Mouse (Mus musculus): ENCODE measurements at regions not wholly inside any gene's neighbourhood (a gene's known extent, or its start where the extent isn't known, plus 50 kb on each side); places are given as distances from the start of the nearest gene placed in this dataset.

DNA sequence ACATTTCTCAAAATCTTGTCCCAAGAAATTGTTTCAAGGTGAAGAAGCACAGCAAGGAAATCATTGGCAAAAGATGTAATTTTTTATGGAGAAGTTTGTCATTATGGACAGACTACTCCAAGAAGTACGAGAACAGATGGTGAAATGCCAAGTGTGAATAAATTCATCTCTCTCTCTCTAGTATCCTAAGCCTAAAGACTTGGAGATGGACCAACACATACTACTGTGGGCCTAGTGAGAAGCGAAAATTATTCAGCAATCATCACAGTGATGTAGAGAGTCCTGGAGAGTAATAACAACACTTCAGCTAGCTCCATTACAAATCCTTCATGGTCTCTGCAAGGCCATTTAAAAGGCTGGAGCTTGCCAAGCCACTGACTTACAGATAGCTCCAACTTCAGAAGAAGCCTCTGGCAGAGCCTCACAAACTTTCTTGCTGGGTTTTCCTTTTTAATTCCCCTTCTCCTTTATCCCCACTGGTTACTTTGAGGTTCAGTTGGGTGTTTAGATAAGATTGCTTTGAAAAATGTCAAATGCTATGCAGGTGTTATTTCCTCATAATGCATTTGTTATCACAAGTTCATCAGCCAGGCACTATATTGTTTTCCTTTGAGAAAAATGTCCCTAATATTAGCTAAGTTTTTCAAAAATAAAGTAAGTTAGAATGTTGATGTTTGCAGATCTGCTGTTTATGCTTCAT lies 330.9 kb upstream of the Mgat4c start:
- Histone ChIP-seq H3K4me2 (replicated peaks) (no peak overlapping the region), H3K27me3 (replicated peaks) (no peaks in the 10 kb centered on the region), H3K9ac (no peak overlapping the region), H3K4me1 (replicated peaks) (no peaks in the 10 kb centered on the region), H3K9me3 (no peaks in the 10 kb centered on the region), H3K27ac (no peak overlapping the region), H3K4me3 (replicated peaks) (no peak overlapping the region), H3K36me3 (no peaks in the 10 kb centered on the region)
- 67% methylated on average over 2 of the region's 2 CpGs for WGBS
- ATAC-seq: no peak

DNA sequence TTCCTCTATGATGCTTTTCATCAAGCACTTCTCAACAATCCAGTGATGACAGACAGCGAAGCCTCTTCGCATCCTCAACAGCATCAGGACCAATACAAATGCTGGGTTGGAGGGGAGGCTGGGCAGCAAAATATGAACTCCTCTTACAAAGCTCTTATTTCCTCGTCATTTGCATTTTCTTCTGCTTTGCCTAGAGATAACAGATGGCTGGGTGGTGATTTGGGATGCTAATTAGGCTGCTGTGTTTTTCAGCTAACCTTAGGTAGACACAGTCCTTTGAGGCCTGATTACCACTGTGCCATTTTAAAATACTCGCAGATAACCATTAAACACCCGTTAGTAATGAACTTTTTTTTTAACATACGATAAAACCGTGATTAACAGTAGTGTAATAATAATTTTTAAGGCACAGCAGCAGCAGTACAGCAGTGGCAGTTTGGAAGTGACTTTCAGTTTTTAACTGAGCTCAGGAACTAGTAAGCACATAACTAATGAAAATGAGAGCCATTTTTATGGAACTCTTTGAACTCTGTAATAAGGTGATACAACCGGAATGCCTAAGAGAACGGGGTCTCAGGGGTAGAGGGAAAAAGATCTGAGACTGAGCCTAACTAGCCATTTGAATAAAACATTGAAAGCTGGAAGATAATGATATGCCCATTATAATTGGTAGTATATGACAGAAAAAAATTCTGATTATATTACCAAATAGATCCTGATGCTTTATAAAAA lies 307.3 kb upstream of the Mgat4c start:
- H3K4me2 ChIP-seq (replicated peaks): no peak overlapping the region
- 87% methylated on average over 9 of the region's 9 CpGs for WGBS
- no peaks in the 10 kb centered on the region for H3K9me3 ChIP-seq
- no peak overlapping the region for H3K4me3 ChIP-seq (replicated peaks)
- ATAC-seq: no peak
- H3K4me1 ChIP-seq (replicated peaks): no peaks in the 10 kb centered on the region
- H3K27ac ChIP-seq: no peak overlapping the region
- no peaks in the 10 kb centered on the region for H3K36me3 ChIP-seq
- H3K9ac ChIP-seq: no peak overlapping the region
- H3K27me3 ChIP-seq (replicated peaks): no peaks in the 10 kb centered on the region

GRCm38 (mm10) chr10:101393416-101393815 lies 287.9 kb upstream of the Mgat4c start:
- no peaks in the 10 kb centered on the region for H3K9me3 ChIP-seq
- no peak overlapping the region for H3K4me2 ChIP-seq (replicated peaks)
- no peaks in the 10 kb centered on the region for H3K36me3 ChIP-seq
- H3K9ac ChIP-seq: no peak overlapping the region
- no peak overlapping the region for H3K27ac ChIP-seq
- 82% methylated on average over 2 of the region's 2 CpGs for whole genome bisulfite sequencing
- H3K4me3 ChIP-seq (replicated peaks): no peak overlapping the region
- ATAC-seq: no peak
- H3K27me3 ChIP-seq (replicated peaks): no peaks in the 10 kb centered on the region
- no peaks in the 10 kb centered on the region for H3K4me1 ChIP-seq (replicated peaks)

GRCm38 (mm10) chr10:101399206-101399605 lies 282.1 kb upstream of the Mgat4c start:
- 68% methylated on average over 3 of the region's 3 CpGs for WGBS
- no peak overlapping the region for H3K4me2 ChIP-seq (replicated peaks)
- H3K27ac ChIP-seq: no peak overlapping the region

DNA sequence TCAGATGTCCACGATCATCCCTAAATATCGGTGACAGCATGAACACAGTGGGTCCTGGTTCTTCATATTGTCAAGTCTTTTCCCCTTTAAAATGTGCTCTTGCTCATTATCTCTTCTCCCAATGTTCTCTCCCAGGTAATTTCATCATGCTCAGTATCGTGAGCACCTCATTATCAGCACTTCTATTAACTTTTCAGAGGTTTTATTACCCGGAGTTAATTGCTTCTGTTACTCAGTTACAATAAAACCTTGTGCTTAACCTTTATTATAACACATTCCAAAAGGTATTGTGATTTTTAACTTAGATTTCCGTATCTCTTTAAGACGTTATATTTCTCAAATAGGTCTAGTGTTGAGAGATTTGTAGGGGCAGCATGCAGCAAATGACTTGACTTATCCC lies 266.0 kb upstream of the Mgat4c start:
- H3K4me2 ChIP-seq (replicated peaks): no peak overlapping the region
- no peak overlapping the region for H3K27ac ChIP-seq
- WGBS: 63% methylated on average over 6 of the region's 6 CpGs
- no peak overlapping the region for H3K9ac ChIP-seq
- ATAC-seq: peak; percentile 51; the same call in 1 of the 2 replicates
- no peaks in the 10 kb centered on the region for H3K4me1 ChIP-seq (replicated peaks)
- no peaks in the 10 kb centered on the region for H3K9me3 ChIP-seq
- no peaks in the 10 kb centered on the region for H3K36me3 ChIP-seq
- H3K4me3 ChIP-seq (replicated peaks): no peak overlapping the region
- H3K27me3 ChIP-seq (replicated peaks): no peaks in the 10 kb centered on the region

More at GRCm38 (mm10) chr10:101399206-101399605, 282.1 kb upstream of the Mgat4c start:
- no peak overlapping the region for H3K9ac ChIP-seq
- H3K4me3 ChIP-seq (replicated peaks): no peak overlapping the region
- H3K36me3 ChIP-seq: no peaks in the 10 kb centered on the region
- H3K9me3 ChIP-seq: no peaks in the 10 kb centered on the region
- ATAC-seq: no peak
- no peaks in the 10 kb centered on the region for H3K27me3 ChIP-seq (replicated peaks)
- no peaks in the 10 kb centered on the region for H3K4me1 ChIP-seq (replicated peaks)

GRCm38 (mm10) chr10:101422562-101422961 lies 258.7 kb upstream of the Mgat4c start:
- Histone ChIP-seq H3K4me3 (replicated peaks) (no peak overlapping the region), H3K4me1 (replicated peaks) (no peaks in the 10 kb centered on the region), H3K9me3 (no peaks in the 10 kb centered on the region), H3K36me3 (no peaks in the 10 kb centered on the region), H3K27ac (no peak overlapping the region), H3K4me2 (replicated peaks) (no peak overlapping the region), H3K27me3 (replicated peaks) (no peaks in the 10 kb centered on the region), H3K9ac (no peak overlapping the region)
- WGBS: 60% methylated on average over 4 of the region's 4 CpGs
- ATAC-seq: no peak

Measured in intestine, embryonic 15.5 days (tissue).